Mouse (Mus musculus) cerebellum, adult 18-20 months (tissue): ENCODE data around the gene 1700014D04Rik.
"Not testable (repeated sequence)": the region's sequence is repeated elsewhere in the genome, so short reads cannot be mapped to it uniquely, and the experiment has no call there.

Source experiments
- DNase-seq, 2 experiments: peaks; one replicate each; pipeline ENCODE4 v3.0.0; 2021

1700014D04Rik gene

DNA sequence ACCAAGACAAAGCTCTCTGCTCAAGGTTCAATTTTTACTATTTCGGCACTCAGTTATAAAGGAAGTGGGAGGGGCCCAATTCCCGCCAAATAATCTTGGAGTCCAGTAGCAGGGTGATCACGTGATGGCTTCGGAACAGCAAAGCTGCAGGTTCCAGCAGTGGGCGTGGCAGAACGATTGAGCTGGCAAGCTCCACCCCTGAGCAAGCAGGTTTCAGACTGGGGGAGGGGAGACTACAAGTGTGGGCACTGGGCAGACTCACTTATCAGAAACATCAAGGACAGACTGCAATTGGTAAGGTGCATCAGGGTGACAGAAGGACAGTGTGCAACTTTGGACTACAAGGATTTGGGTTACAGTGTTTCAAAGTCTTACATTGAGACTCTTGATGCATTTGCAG, 12.2 kb downstream of the 1700014D04Rik start:
- not testable (repeated sequence) for DNase-seq

GRCm38 (mm10) chr13:59733936-59734335, 12.6 kb downstream of the 1700014D04Rik start:
- no peak for DNase-seq

GRCm38 (mm10) chr13:59731652-59732051, 14.9 kb downstream of the 1700014D04Rik start, which contains the start of gene Spata31d1d:
Gene Spata31d1d (minus strand): TSS chr13:59731752.
- no peak for DNase-seq

GRCm38 (mm10) chr13:59728378-59729093, 18.0 kb downstream of the 1700014D04Rik start:
- peak; percentile 83 to 85 for DNase-seq

- DNase-seq: no peak
Measured at GRCm38 (mm10) chr13:59726139-59726867, 20.2 kb downstream of the 1700014D04Rik start.

GRCm38 (mm10) chr13:59722089-59722488, 24.5 kb downstream of the 1700014D04Rik start:
- DNase-seq: not testable (repeated sequence)

GRCm38 (mm10) chr13:59719475-59719874, 27.1 kb downstream of the 1700014D04Rik start:
- DNase-seq: no peak

DNA sequence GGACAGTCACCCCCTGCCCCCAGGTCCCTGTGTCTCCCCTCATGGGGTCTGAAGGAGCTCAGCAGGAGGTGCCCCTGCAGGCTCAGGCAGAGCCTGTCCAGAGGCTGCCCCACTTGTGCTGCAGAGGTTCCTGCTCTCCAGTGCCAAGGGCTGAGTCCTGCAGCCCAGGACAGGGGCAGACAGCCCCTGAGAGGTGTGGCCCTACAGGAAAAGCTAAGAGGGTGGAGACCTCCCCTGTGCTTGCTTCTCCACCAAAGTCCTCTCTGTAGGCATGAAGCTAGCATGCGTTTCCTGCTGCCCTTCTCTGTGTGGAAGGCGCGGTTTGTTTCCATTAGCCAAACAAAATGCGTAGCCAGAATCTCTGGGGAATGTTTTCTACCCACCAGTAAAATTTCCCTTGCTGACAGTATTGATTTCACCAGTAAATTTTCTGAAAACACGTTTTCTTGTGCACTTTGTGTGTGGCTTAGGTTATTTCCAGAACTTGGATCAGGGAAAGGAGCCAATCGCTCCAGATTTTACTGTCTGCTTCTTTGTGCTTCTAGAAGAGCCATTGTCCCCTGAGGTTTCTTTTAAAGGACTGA, 27.6 kb downstream of the 1700014D04Rik start:
- DNase-seq: not testable (repeated sequence)

DNA sequence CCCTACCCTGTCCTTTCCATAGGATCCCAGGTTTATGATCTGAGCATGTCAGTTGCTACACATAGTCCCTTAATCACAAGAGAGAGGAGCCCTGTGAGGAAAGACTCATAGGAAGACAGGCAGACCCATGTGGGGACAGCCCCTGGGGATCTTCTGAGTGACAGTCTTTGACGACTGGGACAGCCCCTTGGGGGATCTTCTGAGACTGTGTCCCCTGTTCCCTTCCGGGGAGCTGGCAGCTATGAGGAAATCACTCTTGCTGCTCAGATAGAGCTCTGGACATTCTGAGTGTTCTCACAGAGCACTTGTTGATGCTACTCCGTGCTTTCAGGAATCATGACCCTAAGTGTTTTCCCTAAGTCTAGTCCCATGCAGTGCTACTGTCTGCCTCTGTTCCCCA, 32.8 kb downstream of the 1700014D04Rik start:
- no peak for DNase-seq

GRCm38 (mm10) chr13:59711984-59712383, 34.6 kb downstream of the 1700014D04Rik start, which contains the start of gene Spata31d1b:
Gene Spata31d1b (plus strand): TSS chr13:59712284.
- DNase-seq: not testable (repeated sequence)

GRCm38 (mm10) chr13:59710230-59710629, 36.3 kb downstream of the 1700014D04Rik start, which contains the start of gene Spata31d1a:
Gene Spata31d1a (minus strand): TSS chr13:59710330.
- DNase-seq: no peak

GRCm38 (mm10) chr13:59704562-59704961, 42.0 kb downstream of the 1700014D04Rik start:
- no peak for DNase-seq

GRCm38 (mm10) chr13:59703514-59703913, 43.0 kb downstream of the 1700014D04Rik start:
- DNase-seq: no peak

GRCm38 (mm10) chr13:59700137-59700536, 46.4 kb downstream of the 1700014D04Rik start:
- not testable (repeated sequence) for DNase-seq

GRCm38 (mm10) chr13:59699131-59699530, 47.4 kb downstream of the 1700014D04Rik start:
- no peak for DNase-seq

- DNase-seq: no peak
Measured at GRCm38 (mm10) chr13:59695781-59696180, 50.8 kb downstream of the 1700014D04Rik start.

GRCm38 (mm10) chr13:59694008-59694407, 52.5 kb downstream of the 1700014D04Rik start, which contains the start of gene 4921517D22Rik:
Gene 4921517D22Rik (minus strand): TSS chr13:59694108.
- DNase-seq: no peak

DNA sequence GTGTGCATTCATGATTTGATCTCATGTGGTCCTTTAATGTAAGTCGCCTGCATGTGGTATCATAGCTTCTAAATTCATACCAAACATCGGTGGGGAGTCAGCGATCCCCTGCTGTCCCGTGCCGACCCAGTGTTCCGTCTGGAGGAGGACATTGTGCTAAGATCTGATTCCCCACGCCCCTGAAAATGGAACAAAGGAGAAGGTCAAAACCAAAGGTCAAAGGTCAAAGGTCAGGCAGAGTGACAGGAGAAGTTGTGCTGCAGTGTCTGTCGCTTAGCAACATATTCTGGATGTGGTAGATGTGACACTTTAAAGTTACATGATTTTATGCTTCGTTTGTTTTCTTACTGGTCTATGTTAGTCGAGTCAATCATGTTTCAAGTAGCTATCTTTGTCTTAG, 55.1 kb downstream of the 1700014D04Rik start:
- no peak for DNase-seq
